Mouse (Mus musculus) heart, adult 2 months (tissue): ENCODE results near the gene Ralgps1.

Experiments used
- CTCF ChIP-seq: fragments of 200-600 bp; IDR thresholded peaks from 2 replicates; pipeline ENCODE4 v1.8.1; 2022; ENCODE audit warnings: antibody characterized with exemption, mild to moderate bottlenecking, moderate library complexity
- EP300 ChIP-seq: fragments of 200-500 bp; IDR thresholded peaks from 2 replicates; pipeline ENCODE4 v1.6.1; 2011; ENCODE audit warnings: low read depth, low read length, control low read depth; ENCODE audit not compliant: insufficient read depth

DNA sequence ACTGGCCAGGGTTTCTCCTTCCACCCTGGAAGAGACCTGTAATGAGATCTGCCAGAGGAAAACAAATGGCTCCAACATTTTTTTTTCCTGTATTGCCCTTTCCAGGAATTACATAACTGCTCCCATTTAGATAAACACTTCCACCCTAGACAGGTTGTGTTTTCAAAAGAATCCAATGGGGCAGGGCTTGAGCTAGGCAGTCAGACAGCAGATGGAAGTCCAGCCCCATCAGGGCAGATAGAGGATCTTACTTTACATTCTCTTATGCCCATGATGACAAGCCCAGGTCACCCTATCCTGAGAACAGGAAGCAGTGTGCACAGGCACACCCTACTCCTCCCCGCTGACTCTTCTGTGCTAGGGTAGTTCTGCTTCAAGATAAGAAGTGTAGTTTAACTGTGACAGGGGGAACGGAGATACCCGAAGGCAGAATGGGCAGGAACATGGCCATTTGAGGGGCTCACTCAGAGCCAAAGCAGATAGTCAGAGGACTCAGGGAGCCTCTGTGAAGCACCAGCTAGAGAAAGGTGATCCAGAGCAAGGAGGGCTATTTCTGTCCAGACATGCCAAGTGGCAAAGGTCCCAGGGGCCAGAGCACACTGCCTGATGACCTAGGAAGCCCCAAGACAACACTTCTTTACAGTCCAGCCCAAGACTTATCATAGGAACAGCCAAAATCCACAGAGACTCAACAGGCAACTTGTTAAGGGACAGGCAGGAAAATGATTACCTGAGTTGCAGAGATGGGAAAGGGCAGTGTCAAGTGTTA lies 114.3 kb downstream of the Ralgps1 start:
- no peak for TF ChIP-seq EP300
- no peak for TF ChIP-seq CTCF
